Mouse (Mus musculus) forelimb bud, embryonic 11.5 days (tissue): ENCODE measurements around the gene Tnfsf15.

Experiments used
- DNase-seq: peaks from one replicate; pipeline ENCODE4 v3.0.0-alpha.2; 2012; ENCODE audit warnings: low read depth, low spot score

The Tnfsf15 gene

GRCm38 (mm10) chr4:63742101-63742500, 2.8 kb downstream of the Tnfsf15 start:
- DNase-seq = peak; percentile 59

GRCm38 (mm10) chr4:63740761-63741160, 4.2 kb downstream of the Tnfsf15 start:
- DNase-seq = no peak

- no peak for DNase-seq
Measured at GRCm38 (mm10) chr4:63740001-63740400, 4.9 kb downstream of the Tnfsf15 start.

- DNase-seq = no peak
Measured at GRCm38 (mm10) chr4:63739524-63739923, 5.4 kb downstream of the Tnfsf15 start.

DNA sequence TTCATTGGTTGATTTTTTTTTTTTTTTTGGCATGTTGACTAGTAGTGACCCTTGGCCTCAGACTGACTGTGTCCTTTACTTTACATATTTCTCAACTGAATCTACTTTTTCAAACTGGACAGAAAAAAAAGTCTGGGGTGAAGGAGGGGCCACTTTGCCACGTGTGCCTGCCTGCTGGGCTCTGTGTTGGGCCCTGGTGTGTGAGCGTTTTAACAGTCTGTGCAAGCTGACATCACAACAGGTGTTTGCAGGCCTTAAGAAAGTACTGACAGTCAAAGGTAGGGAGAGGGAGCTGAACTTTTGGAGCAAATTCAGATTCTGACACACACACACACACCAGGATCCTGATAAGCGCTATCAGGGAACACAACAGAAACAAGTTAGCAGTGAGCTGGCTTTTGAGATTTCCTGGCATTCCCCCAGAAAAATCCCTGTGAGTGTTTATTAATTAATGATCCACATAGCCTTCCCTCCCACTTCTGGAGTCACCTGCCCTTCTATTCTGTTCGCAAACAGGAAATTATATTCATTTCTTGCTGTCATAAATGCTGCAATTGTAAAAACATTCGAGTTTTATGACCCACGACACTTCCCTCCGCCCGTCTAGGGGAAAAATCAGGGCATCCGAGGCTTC, 6.4 kb downstream of the Tnfsf15 start:
- DNase-seq = no peak

DNA sequence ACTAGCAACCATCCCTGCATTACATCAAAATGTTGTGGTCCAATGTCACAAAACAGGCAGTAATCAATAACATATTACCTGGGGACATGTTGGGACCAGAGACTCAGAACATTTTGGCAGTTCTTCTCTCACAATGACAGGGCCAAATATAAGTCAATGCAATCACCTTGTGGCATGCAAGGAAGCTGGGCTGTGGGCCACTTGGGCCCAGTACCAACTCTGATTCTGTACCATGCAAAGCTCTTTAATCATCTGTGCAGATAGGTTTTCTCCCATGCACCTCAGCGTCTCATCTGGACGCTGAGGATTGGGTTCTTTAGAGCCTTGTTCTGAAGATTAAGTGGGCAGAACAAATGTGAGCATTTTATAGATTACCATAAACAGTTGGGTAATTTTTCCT, 13.6 kb downstream of the Tnfsf15 start:
- DNase-seq = no peak

- DNase-seq = no peak
Measured at GRCm38 (mm10) chr4:63726727-63727126, 18.2 kb downstream of the Tnfsf15 start.

DNA sequence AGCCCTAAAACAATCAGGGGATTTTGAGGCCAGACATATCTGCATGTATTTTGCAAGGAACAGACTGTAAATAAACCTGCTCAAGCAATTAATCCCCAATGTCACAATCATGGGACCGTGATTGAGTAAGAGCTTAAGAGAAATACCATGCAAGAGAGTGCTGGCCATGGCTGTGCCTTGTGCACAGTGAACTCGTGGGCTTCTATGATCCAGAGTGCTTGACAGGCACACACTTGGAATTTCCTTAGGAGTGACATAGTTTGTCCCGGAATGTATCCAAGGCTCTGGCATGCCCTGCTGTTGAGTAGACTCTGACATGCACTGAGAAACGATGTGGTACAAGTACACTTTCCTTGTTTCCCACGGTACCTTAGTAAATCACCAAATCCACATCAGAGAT, 18.9 kb downstream of the Tnfsf15 start:
- peak; percentile 49 for DNase-seq

- no peak for DNase-seq
Measured at GRCm38 (mm10) chr4:63717922-63718643, 26.8 kb downstream of the Tnfsf15 start.

GRCm38 (mm10) chr4:63711886-63712285, 33.0 kb downstream of the Tnfsf15 start:
- DNase-seq = no peak

DNA sequence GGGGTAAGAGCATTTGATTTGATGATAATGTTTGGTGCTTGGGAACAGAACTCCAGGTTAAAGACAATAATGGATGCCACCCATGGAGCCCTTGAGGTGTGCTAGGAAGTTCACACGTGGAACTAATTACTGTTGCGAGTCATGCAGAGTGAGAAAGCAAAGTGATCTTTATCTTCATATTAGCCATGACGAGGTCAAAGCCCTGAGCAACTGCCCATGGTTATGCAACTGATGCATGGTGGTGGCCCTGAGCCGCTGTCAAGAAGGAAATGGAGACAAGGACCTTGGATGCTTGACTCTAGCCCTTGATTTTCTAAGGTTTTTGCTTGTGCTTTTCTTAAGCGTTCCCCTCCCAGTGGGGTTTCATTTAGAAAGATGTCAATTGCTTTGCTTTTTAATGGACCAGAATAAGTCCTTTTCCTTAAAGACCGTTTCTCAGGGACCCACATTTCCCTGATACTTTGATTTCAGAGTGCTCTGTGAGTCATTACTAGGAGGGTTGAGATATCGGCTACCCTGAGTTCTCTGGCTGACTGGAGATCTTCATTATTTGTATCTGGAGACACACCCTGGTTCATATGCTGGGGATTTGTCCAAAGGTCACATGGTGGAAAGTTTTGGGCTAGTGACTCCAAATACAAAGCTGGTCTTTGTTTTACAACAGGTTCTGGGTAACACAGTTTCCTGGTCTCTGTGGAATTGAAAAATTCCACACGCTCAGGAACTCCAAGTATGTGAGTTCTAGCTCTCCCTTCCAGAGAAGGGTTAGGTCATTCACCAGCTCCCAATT, 34.3 kb downstream of the Tnfsf15 start:
- no peak for DNase-seq

GRCm38 (mm10) chr4:63706279-63706971, 38.5 kb downstream of the Tnfsf15 start:
- DNase-seq = no peak

DNA sequence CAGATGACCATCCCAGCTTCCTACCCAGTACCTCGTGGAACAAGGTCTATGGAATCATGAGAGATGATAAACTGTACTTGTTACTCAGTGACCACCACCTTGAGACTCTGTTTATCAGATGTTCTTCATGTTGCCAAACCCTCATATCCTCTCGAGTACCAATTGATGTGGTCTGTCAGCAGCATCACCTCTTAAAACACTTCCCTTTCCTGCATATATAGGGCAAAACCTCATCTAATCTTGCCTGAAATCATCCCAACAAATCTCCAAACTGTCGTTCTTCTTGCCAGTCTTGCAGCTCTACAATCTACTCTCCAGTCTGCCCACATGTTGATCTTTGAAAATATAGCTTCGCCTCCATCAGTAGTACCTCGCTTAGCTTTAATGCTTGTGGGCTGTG, 40.7 kb downstream of the Tnfsf15 start:
- no peak for DNase-seq

DNA sequence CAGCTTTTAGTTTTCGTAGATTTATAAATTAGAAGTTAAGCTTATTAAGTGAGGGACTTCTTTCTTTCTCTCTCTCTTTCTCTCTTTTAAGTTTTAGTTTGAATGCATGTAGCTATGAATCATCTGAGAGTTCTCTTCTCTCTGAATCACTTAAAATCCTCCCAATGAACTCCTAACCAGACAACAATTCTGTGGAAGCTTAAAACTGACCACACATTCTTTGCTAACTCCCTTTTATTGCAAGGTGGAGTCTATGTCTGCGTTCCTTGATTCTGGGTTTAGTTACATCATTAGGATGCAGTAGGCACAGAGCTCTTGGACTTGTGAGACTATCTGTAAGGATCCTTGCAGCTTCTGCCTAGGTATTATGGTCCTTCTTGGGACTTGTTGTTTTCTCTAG, 41.2 kb downstream of the Tnfsf15 start:
- no peak for DNase-seq

DNA sequence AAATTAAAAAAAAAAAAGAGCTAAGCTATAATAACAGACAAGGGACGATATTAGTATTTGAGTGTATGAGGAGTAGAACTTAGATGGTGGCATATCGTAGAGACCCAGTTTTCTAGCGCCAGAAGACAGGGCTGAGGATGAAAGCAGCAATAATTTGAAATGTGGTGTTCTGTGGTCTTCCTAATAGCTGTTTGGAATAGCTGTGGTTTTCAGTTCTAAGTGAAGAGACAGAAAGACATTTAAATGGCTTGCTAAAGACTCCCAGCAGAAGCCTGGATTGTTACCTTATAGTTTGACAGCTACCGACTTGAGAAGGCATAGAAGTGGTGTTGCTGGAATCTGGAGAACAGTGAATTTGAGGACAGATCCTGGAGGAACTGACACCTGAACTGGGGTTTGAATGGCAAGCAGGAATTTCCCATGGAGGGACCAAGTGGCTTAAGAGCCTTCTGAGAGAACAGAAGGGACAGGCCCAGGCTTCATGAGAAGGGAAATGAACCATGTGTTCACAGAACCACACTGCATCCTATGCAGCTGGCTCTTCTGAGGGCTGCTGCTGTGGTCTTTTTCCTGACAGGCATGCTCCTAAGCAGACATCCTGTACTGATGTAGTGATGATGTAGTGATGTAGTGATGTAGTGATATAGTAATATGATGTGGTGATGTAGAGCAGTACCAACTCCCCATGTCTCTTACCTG, 42.8 kb downstream of the Tnfsf15 start:
- no peak for DNase-seq

DNA sequence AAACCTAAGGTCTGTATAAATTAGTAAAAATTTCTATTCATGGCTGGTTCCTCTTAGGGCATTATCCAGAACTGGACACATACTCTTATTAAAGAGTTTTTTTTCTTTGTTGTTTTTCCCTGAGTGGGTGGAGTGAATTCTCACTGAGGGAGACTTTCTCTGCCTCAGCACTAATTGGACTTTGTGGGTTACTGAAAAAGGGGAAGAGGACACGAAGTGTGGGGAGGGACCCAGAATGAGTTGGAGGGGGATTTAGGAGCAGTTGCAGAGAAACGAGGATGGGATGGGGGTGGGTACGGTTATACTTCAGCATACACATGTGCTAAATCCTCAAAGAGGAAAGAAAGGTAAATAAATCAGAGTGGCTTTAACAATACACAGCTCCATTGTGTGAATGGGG, 45.2 kb downstream of the Tnfsf15 start:
- DNase-seq = no peak

- no peak for DNase-seq
Measured at GRCm38 (mm10) chr4:63696921-63697320, 48.0 kb downstream of the Tnfsf15 start.

DNA sequence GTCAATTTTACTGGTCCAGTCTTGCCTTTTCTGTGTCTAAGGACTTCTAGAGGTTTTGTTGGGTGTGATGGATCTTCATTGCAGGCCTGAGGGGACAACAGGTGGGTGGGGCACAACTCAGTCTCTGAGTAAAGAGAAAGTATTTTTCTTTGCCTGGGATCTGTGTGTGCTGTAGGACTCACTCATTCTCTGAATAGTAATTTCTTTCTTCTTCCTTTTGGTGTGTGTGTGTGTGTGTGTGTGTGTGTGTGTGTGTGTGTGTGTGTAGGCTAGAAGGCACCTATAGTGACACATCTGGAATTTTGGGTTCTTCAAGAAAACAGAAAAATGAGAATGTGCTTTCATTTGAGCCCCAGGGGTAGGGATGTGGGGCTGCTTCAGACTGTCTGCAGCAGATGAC, 52.6 kb downstream of the Tnfsf15 start:
- no peak for DNase-seq

DNA sequence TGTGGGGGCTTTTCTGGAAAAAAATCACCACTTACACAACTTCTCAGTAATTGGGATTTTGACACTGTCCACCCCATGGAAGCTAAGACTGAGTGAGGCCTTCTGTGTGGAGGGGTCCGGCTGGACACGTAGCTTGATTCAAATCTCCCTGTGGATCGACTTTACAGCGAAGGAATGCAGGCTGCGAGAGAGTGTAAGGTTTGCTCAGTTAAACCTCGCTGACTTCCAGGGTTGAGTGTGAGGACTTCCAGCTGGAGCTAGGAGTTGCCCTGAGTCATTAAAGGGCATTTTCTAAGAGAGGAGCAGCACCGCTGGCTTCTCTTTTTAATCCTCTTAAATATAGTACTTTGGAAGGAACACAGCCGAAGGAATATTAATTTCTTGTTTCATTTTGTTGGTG, 57.5 kb downstream of the Tnfsf15 start:
- DNase-seq = no peak

DNA sequence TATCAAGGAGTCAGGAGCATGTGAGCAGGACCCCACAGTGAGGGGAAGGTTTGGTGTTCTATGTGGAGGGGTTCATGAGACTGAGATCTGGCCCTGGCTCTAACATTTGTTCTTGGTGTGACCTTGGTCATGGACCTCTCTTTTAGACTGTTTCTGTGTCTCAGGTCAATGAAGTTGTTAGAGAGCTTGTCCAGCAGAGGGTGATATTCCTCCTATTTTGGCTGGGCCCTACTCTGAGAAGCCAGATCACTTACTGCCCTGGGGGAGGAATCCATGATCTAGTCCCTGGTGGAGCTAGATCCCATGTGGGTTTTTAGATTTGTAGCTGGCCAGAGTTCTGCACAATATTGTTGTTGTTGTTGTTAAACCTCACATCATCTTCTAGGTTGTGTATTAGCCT, 58.8 kb downstream of the Tnfsf15 start:
- DNase-seq = peak; percentile 38

DNA sequence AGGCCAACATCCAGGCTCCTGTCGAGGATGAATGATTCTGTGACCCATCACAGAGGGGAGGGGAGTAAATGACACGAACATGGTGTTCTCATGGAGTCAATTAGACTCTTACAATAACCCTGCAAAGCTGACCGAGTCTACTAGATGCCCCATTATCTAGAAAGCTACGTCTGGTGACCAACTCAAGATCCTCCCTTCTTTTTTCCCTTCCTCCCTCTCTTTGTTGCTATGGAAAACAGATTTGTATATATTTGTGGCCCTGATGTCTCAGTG, 59.7 kb downstream of the Tnfsf15 start:
- DNase-seq = no peak
